Mouse (Mus musculus): ENCODE measurements around the gene Atxn7l1. TPM values are rescaled to one million over a fixed set of nuclear protein-coding genes. Genes with fewer than 3 reads are reported as not detected.

The Atxn7l1 gene
- total RNA-seq, 2 experiments from 2014 or later = 63.2 to 64.8 TPM

DNA sequence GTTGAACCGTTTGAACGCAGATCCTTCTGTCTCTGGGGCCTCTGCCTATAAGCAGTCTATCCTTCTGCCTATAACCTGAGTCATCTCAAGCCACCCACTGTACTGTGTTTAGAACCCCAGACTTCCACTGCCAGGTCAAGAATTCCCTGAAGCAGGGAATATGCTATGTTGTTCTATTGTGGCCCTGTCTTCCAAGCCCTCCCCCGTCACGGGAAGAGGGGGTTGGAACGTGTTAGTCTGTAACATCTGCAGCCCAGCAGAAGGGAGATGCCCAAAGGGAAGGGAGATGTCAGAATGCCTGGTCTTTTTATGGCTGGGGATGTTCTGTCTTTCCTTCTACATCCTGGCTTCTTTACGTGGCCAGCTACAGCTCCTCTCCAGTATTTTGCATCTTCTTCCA, 43.1 kb downstream of the Atxn7l1 start:
- no peak overlapping the region for H3K4me3 ChIP-seq
- no peak for TF ChIP-seq CTCF (IDR thresholded peaks at IDR 0.05)
- intact Hi-C loops (cut with DNase I) = no loop called here
- DNase-seq (ENCODE audit: extremely low spot score in 1 of 2, low spot score in 2 of 2) = no peak
- no peak overlapping the region; the same call in 1 of the 2 replicates for H3K27ac ChIP-seq

DNA sequence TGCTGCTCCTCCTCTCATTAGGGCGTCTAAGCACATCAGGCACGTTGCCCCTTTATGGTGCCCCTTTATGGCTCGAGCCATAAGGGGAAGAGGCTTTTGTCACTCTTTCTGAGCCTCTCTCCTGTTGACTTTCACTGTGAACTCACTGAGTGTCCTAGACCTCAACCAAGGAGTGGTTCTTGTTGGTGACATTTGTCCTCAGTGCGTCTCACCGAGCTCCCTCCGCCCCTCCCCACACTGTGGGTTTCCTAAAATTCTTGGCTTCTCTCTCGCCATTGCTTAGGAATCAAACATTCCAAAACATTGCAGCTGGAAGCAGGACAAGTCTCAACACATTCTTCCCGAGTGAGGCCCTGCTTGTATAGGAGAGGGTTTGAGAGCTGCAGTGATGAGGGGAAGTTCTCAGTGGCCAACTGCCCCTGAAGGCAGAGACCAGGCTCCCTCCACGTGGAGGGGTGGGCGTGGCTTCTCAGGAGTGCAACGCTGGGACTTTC, 46.0 kb downstream of the Atxn7l1 start:
- intact Hi-C loops (cut with DNase I) = no loop called here

DNA sequence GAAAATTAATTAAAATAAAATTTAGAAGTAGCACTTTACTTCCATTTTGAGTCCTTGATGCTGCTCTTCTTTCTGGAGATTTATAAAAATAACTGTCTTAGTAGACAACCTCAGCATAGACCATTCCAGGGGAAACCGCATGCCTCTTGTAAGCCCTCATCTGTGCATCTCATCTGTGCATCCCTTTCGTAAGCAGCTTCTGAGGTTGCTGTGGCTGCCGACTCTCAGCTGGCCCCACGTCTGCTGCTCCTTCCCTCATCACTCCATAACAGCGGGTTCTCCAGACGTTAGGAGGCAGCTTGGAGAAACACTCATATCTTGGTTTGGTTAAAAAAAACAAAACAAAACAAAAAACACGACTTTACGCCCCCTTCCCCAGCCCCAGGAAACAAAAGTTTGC, 47.7 kb downstream of the Atxn7l1 start:
- no peak for TF ChIP-seq CTCF (IDR thresholded peaks at IDR 0.05)
- no peak overlapping the region for H3K4me3 ChIP-seq
- intact Hi-C loops (cut with DNase I) = no loop called here
- DNase-seq (ENCODE audit: extremely low spot score in 1 of 2, low spot score in 2 of 2) = no peak
- peak overlapping the region; percentile 7; the same call in 1 of the 2 replicates for H3K27ac ChIP-seq

More for the DNA sequence above, 46.0 kb downstream of the Atxn7l1 start:
- TF ChIP-seq CTCF (IDR thresholded peaks at IDR 0.05) = no peak
- Histone ChIP-seq H3K4me3 (no peak overlapping the region), H3K27ac (no peak overlapping the region)
- no peak for DNase-seq (ENCODE audit: extremely low spot score in 1 of 2, low spot score in 2 of 2)

DNA sequence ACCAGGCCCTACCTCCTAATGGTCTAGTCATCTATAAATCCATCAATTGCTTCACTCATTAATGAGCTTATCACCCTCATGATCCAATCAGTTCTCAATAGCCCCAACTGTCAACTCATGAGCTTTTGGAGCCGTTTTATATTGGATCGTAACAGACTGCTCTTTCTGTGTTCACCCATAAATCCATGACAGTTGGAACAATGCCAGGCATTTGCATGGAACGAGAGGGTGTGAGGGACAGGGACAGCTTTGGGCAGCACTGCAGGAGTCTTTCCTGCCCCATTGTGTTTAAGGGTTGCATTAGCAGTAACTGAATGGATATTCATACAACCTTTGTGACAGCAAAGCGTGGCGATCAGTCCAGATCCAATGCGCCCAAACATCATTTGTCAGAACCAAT, 49.8 kb downstream of the Atxn7l1 start:
- TF ChIP-seq CTCF (IDR thresholded peaks at IDR 0.05) = no peak
- no peak for DNase-seq (ENCODE audit: extremely low spot score in 1 of 2, low spot score in 2 of 2)
- Histone ChIP-seq H3K4me3 (no peak overlapping the region), H3K27ac (no peak overlapping the region)
- intact Hi-C loops (cut with DNase I) = no loop called here

DNA sequence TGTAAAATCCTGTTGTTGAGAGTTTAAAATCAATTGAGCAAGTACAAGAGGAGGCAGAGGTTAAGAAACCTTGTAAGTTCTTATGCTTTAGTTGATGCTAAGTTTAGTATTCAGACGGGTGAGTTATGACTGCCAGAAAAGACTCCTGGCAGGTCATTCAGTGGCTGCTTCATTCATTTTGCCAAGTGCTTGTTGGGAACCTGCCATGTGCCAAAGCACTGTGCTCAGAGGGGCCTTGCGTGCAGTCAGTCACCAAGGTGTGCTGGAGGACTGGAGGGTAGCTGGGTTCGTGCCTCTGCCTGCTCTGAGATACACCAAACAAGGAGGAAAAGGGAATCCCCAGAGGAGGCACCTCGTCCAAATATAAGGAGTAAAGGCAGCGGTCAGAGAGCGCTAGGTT, 50.3 kb downstream of the Atxn7l1 start:
- intact Hi-C loops (cut with DNase I) = no loop called here

DNA sequence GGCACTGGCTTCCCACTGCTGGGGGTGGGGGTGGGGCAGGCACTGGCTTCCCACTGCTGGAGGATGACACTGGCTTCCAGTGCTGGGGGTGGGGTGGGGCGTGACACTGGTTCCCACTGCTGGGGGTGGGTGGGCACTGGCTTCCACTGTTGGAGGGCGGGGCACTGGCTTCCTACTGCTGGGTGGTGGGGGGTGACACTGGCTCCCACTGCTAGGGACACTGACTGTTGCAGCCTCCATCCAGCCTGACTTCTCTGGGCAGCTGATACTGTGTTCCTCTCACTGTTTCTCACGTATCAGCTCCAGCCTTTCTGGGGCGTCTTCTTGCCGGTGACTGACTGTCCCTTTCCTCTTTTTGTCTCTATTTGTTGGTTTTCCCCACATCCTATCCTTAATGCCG, 53.6 kb downstream of the Atxn7l1 start:
- intact Hi-C loops (cut with DNase I) = no loop called here
- no peak overlapping the region for H3K4me3 ChIP-seq

More for the DNA sequence above, 50.3 kb downstream of the Atxn7l1 start:
- no peak for TF ChIP-seq CTCF (IDR thresholded peaks at IDR 0.05)
- Histone ChIP-seq H3K27ac (no peak overlapping the region), H3K4me3 (no peak overlapping the region)
- DNase-seq (ENCODE audit: extremely low spot score in 1 of 2, low spot score in 2 of 2) = no peak

DNA sequence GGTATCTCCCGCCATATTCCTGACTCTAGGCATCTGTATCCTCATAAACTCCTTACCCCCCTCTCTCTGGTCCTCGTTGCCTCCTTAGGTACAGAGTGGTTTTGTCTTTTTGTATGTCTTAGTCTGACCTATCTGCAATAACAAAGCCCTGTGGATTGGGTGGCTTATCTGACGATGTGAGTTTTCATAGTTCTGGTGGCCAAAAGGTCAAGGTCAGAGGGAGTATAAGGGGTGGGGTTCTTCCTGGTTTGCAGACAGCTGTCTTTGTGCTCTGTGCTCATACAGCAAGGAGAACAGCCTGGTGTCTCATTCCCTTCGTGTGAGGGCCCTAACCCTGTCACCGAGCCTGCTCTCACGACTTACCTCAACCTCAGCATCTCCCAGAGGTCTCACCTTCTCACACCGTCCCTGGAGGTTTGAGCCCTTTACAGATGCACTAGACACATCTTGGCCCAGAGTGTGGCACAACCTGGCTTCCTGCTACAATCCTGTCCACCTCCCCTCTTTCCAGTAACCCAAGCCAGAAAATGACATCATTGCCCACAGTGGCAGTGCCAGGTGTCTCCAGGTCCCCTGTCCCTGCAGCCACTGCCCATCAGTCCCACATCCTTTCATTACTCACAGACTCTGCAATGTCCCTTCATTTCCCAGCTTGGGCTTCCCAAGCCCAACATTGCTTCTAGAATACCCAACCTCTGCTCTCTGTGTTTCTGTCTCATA, 54.2 kb downstream of the Atxn7l1 start:
- Histone ChIP-seq H3K27ac (no peak overlapping the region), H3K4me3 (no peak overlapping the region)
- intact Hi-C loops (cut with DNase I) = no loop called here
- no peak for DNase-seq (ENCODE audit: extremely low spot score in 1 of 2, low spot score in 2 of 2)
- no peak for TF ChIP-seq CTCF (IDR thresholded peaks at IDR 0.05)

More for the DNA sequence above, 53.6 kb downstream of the Atxn7l1 start:
- no peak for DNase-seq (ENCODE audit: extremely low spot score in 1 of 2, low spot score in 2 of 2)
- no peak overlapping the region for H3K27ac ChIP-seq
- TF ChIP-seq CTCF (IDR thresholded peaks at IDR 0.05) = no peak

DNA sequence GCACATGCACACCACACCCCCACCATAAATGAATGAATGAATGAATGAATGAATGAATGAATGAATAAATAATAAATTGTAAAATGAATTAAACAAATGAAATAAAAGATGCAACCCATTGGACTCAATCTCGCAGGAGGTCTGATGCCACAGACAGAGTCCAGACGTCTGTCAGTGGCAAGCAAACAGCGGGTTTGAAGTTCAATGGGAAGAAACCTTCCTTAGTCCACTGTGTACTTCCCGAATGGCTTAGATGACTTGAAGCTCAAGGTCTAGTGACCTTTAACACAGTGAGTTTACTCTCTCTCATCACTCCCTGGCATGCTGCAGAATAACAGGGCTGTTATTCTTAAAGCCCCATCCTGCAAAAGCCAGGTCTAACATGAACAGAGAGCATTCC, 57.8 kb downstream of the Atxn7l1 start:
- DNase-seq (ENCODE audit: extremely low spot score in 1 of 2, low spot score in 2 of 2) = no peak
- Histone ChIP-seq H3K4me3 (no peak overlapping the region), H3K27ac (no peak overlapping the region)
- intact Hi-C loops (cut with DNase I) = no loop called here
- no peak for TF ChIP-seq CTCF (IDR thresholded peaks at IDR 0.05)

DNA sequence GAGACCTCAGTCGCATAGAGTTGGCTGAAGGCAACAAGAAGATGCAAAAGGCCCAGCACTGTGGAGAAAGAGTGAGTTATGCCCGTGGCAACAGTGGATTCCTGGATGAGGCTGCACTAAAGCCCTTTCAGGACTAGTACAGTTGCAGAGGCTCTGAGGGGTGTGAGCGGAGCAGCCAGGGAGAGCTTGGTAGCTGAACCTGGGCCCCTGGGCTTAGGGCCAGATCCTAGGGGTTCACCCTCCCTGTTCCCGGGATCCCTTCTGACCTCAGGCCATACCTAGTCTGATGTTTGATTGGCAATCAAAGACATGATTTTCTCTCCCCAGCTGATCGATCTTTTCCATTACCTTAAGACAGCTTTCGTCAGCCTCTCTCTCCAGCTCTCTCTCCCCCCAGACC, 58.8 kb downstream of the Atxn7l1 start:
- intact Hi-C loops (cut with DNase I) = no loop called here
- no peak for DNase-seq (ENCODE audit: extremely low spot score in 1 of 2, low spot score in 2 of 2)
- H3K4me3 ChIP-seq = no peak overlapping the region
- no peak for TF ChIP-seq CTCF (IDR thresholded peaks at IDR 0.05)
- H3K27ac ChIP-seq = no peak overlapping the region

DNA sequence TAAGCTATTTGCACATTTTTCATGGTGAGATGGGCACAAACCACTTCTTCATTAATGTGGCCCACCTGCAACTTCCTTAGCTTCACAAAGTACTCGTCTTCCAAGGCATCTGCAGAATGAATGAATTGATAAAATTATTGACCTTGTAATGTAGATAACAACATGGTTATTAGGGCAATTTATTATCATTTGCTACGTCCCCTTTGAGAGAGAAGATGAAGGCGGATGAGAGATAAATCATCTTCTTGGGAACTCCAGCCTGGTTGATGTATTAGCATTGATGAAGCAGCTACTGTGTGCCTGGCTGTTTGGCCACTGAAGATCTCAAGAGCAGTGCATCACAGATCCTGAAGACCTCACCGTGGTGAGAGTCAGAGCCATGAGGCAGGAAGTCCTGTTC, 63.4 kb downstream of the Atxn7l1 start:
- no peak for TF ChIP-seq CTCF (IDR thresholded peaks at IDR 0.05)
- intact Hi-C loops (cut with DNase I) = no loop called here
- DNase-seq (ENCODE audit: extremely low spot score in 1 of 2, low spot score in 2 of 2) = no peak
- Histone ChIP-seq H3K4me3 (no peak overlapping the region), H3K27ac (no peak overlapping the region)

DNA sequence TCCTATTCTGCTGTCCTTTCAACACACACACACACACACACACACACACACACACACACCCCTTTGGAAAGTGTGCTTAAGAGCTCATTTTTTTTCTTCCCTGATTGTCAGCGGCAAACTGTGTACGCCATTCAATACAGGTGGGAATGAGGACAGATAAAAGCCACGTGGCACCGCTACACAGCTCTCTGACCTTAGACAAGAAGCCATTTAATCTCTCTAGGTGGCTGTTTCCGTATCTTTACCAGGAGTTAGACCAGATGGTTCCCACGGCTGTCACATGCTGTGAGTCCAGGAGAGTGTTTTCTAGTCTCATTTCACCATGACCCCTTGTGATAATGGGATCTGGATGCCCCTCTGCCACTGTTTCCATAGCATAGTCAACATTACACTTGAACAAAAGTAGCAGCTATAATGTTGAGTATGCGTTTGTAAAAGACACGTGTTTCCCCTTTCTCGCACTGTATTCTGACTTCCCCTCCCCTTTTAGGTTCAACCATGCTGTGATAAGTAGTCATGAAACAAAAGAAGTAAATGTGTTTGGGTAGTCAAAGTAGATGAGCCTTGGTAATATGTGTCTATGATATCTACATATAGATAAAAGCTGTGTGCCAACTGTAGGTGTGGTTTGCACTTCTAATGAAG, 70.8 kb downstream of the Atxn7l1 start:
- DNase-seq (ENCODE audit: extremely low spot score in 1 of 2, low spot score in 2 of 2) = no peak
- H3K27ac ChIP-seq = no peak overlapping the region
- TF ChIP-seq CTCF (IDR thresholded peaks at IDR 0.05) = no peak
- no peak overlapping the region for H3K4me3 ChIP-seq
- intact Hi-C loops (cut with DNase I) = no loop called here

DNA sequence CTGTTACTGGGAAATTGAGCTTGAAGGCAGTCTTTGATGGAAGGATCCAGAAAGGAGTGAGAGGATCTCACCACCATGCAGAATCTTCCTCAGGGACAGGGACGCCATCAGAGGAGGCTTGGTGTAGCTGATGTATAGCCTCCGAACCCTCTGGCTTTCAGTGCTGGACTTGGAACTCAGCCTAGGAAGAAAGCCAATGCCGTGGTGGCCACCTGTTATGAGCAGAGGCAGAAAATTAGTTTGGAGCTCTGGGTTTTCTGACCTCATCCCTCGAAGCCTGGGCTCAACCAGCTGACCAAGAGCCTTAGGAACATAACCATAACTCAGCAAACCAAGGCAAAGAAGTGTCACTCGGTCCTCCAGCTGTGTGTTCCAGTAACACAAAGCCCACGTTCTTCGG, 71.9 kb downstream of the Atxn7l1 start:
- TF ChIP-seq CTCF (IDR thresholded peaks at IDR 0.05) = no peak
- Histone ChIP-seq H3K4me3 (no peak overlapping the region), H3K27ac (no peak overlapping the region)
- intact Hi-C loops (cut with DNase I) = no loop called here
- no peak for DNase-seq (ENCODE audit: extremely low spot score in 1 of 2, low spot score in 2 of 2)

Measured in left cerebral cortex, adult 2 months (tissue).